Mouse (Mus musculus) liver, adult 2 months (tissue): ENCODE results near the gene Adk.

Experiments
- CTCF ChIP-seq: fragments of 200-500 bp; IDR thresholded peaks from 2 replicates; pipeline ENCODE4 v1.5.1; 2011; ENCODE audit warnings: low read depth, low read length, control low read depth
- POLR2A ChIP-seq: fragments of 200-500 bp; IDR thresholded peaks from 2 replicates; pipeline ENCODE4 v1.6.1; 2011; ENCODE audit warnings: low read length, control low read depth; ENCODE audit not compliant: insufficient read depth; ENCODE audit errors: extremely low read depth

DNA sequence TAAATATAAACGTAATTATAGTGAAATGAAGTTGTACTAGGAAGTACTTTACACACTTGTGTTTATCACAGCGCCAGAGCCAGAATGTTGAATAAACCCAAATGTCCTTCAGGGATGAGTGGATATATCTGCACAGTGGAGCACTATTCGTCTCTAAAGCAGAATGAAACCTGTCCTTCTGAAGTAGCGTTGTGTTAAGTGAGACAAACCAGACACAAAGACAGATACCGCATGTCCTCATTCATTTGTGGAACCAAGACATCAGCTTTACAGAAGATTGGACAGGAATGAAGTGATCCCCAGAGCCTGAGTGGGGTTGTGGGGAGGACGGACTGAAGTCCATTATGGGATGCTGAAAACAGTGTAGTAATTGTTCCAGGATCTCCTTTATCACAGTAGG lies 126.0 kb downstream of the Adk start:
- no peak for TF ChIP-seq CTCF
- TF ChIP-seq POLR2A = no peak
